Mouse (Mus musculus): ENCODE data around the gene Slc1a3. TPM values are rescaled to one million over a fixed set of nuclear protein-coding genes. Genes with fewer than 3 reads are reported as not detected.

Gene Slc1a3
- 0.18 and 0.47 TPM in 2 replicates for polyA plus RNA-seq (2015; fragmentation: Nextera tagmentation; extraction: Ambion mirVana)

DNA sequence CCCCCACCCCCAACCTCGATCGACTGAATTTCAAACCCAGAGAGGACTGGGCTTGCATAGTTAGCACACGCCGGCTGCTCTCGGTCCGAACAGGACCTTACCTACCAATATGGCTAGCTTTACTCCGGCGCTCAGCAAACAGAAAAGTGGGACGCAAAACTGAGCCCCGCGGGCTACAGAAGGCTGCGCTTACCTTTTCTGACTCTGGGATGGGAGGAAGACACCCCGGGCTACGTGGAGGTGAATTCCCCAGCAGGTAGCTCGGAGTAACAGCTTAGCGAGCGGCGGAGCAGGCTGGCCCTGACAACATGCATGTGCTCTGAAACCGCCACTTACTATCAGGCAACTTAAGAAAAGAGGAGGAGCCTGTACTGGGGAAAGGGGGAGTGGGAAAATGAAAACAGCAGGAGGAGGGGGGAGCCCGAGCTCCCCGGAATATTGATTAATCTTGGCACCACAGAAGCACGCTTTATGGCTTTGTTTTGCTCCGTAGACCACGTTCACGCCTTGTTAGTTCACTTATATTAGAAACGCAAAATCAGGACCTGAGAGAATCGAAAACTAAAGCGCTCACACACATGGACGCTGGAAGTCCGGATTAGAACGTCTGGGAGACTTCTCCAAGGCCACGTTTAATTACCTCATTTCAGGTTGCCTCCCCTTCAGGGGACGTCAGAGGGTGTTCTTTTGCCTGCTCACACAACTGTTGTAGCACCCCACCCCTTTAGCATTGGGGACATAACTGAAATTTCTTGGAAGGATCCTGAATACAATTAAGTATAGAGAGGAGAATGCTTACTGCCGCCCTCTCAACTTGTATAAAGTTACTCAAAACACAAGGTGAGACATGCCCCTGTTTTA is at the start of gene Slc1a3:
Gene Slc1a3, minus strand, starts transcription at position 619 of the 861 bp plus-strand sequence.
- Histone ChIP-seq H3K9me3 (replicated peaks; ENCODE audit: control insufficient read depth, low read length) (no peaks in the 10 kb centered on the region), H3K27ac (ENCODE audit: low read length) (no peak within 1 kb of the TSS), H3K4me2 (ENCODE audit: low read depth, low read length) (peak within 1 kb of the TSS; percentile 85), H3K27me3 (ENCODE audit: control insufficient read depth, insufficient read depth, low read depth, low read length) (peaks cover 11% of the 10 kb centered on the region), H3K36me3 (ENCODE audit: control insufficient read depth, insufficient read depth) (no peaks in the 10 kb centered on the region), H3K4me3 (ENCODE audit: low read depth, low read length) (peak within 1 kb of the TSS; percentile 65), H3K9ac (ENCODE audit: low read depth, low read length) (peak within 1 kb of the TSS; percentile 28), H3K4me1 (ENCODE audit: control insufficient read depth, low read depth, low read length) (peaks cover 3% of the 10 kb centered on the region)
- 1% methylated on average over 34 of the region's 34 CpGs for WGBS (ENCODE audit: insufficient replicate concordance)
- ATAC-seq (ENCODE audit: low read depth): 0 out of 2 replicates have a peak, but pooled peaks have one; percentile 48

DNA sequence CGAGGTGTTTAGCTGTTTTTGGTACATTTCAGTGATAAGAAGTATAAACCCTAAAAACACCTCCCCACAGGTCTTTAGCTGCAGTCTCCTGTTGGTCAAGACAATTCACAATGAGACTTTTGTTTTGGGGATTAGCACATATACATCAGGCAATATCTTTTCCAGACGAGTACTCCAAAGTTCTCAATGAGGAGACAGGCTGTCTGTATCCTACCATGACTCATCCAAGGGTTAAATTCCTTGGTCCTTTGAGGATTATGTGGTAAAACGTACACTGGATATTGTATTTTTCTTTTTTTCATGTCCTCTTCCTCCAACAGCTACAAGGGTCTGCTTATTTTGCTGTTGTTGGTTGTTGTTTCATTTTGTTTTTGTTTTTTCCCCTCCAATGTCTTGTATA is 48.5 kb upstream of the Slc1a3 start:
- 64% methylated on average over 3 of the region's 3 CpGs for WGBS (ENCODE audit: insufficient replicate concordance)
- peaks cover 22% of the 10 kb centered on the region for H3K4me1 ChIP-seq (ENCODE audit: control insufficient read depth, low read depth, low read length)
- H3K27me3 ChIP-seq (ENCODE audit: control insufficient read depth, insufficient read depth, low read depth, low read length): no peaks in the 10 kb centered on the region

GRCm38 (mm10) chr15:8756441-8756840 is 45.9 kb upstream of the Slc1a3 start:
- Histone ChIP-seq H3K36me3 (ENCODE audit: control insufficient read depth, insufficient read depth) (no peaks in the 10 kb centered on the region), H3K4me2 (ENCODE audit: low read depth, low read length) (no peak overlapping the region), H3K9ac (ENCODE audit: low read depth, low read length) (no peak overlapping the region), H3K4me3 (ENCODE audit: low read depth, low read length) (no peak overlapping the region), H3K27ac (ENCODE audit: low read length) (no peak overlapping the region), H3K27me3 (ENCODE audit: control insufficient read depth, insufficient read depth, low read depth, low read length) (no peaks in the 10 kb centered on the region), H3K4me1 (ENCODE audit: control insufficient read depth, low read depth, low read length) (peaks cover 6% of the 10 kb centered on the region), H3K9me3 (replicated peaks; ENCODE audit: control insufficient read depth, low read length) (no peaks in the 10 kb centered on the region)
- no peak for ATAC-seq (ENCODE audit: low read depth)
- WGBS (ENCODE audit: insufficient replicate concordance): 75% methylated on average over 6 of the region's 6 CpGs

More for the DNA sequence above, 48.5 kb upstream of the Slc1a3 start:
- no peak overlapping the region for H3K27ac ChIP-seq (ENCODE audit: low read length)
- H3K9me3 ChIP-seq (replicated peaks; ENCODE audit: control insufficient read depth, low read length): no peaks in the 10 kb centered on the region
- no peaks in the 10 kb centered on the region for H3K36me3 ChIP-seq (ENCODE audit: control insufficient read depth, insufficient read depth)
- no peak overlapping the region for H3K9ac ChIP-seq (ENCODE audit: low read depth, low read length)
- no peak overlapping the region for H3K4me2 ChIP-seq (ENCODE audit: low read depth, low read length)
- ATAC-seq (ENCODE audit: low read depth): no peak
- no peak overlapping the region for H3K4me3 ChIP-seq (ENCODE audit: low read depth, low read length)

- WGBS (ENCODE audit: insufficient replicate concordance): 61% methylated on average over 4 of the region's 4 CpGs
- Histone ChIP-seq H3K27ac (ENCODE audit: low read length) (no peak overlapping the region), H3K9me3 (replicated peaks; ENCODE audit: control insufficient read depth, low read length) (no peaks in the 10 kb centered on the region), H3K4me3 (ENCODE audit: low read depth, low read length) (no peak overlapping the region), H3K4me2 (ENCODE audit: low read depth, low read length) (no peak overlapping the region), H3K27me3 (ENCODE audit: control insufficient read depth, insufficient read depth, low read depth, low read length) (no peaks in the 10 kb centered on the region), H3K9ac (ENCODE audit: low read depth, low read length) (no peak overlapping the region), H3K4me1 (ENCODE audit: control insufficient read depth, low read depth, low read length) (no peaks in the 10 kb centered on the region), H3K36me3 (ENCODE audit: control insufficient read depth, insufficient read depth) (no peaks in the 10 kb centered on the region)
- ATAC-seq (ENCODE audit: low read depth): 0 out of 2 replicates have a peak, but pooled peaks have one; percentile 43
These were observed 39.2 kb upstream of the Slc1a3 start for GRCm38 (mm10) chr15:8749762-8750161.

DNA sequence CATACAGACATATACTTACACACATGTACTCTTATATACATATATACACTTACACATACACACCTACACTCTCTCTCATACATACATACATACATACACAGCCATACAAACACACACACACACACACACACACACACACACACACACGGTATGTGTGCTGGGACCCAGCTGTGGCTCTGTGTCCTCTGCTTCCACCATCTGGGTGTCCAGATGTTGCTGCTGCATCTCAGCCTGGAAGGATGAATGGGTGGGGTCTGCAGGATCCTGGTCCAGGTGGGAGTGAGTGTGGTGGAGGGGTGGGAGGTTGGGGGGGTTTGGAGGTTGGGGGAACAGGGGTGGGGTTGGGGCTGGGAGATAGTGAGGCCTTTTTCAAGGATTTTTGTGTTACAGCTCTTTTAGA is 38.2 kb upstream of the Slc1a3 start:
- H3K9ac ChIP-seq (ENCODE audit: low read depth, low read length): no peak overlapping the region
- H3K27me3 ChIP-seq (ENCODE audit: control insufficient read depth, insufficient read depth, low read depth, low read length): no peaks in the 10 kb centered on the region
- no peaks in the 10 kb centered on the region for H3K9me3 ChIP-seq (replicated peaks; ENCODE audit: control insufficient read depth, low read length)
- H3K4me2 ChIP-seq (ENCODE audit: low read depth, low read length): no peak overlapping the region
- H3K27ac ChIP-seq (ENCODE audit: low read length): no peak overlapping the region
- no peaks in the 10 kb centered on the region for H3K36me3 ChIP-seq (ENCODE audit: control insufficient read depth, insufficient read depth)
- 71% methylated on average over 1 of the region's 1 CpGs for WGBS (ENCODE audit: insufficient replicate concordance)
- no peaks in the 10 kb centered on the region for H3K4me1 ChIP-seq (ENCODE audit: control insufficient read depth, low read depth, low read length)
- no peak for ATAC-seq (ENCODE audit: low read depth)
- H3K4me3 ChIP-seq (ENCODE audit: low read depth, low read length): no peak overlapping the region

DNA sequence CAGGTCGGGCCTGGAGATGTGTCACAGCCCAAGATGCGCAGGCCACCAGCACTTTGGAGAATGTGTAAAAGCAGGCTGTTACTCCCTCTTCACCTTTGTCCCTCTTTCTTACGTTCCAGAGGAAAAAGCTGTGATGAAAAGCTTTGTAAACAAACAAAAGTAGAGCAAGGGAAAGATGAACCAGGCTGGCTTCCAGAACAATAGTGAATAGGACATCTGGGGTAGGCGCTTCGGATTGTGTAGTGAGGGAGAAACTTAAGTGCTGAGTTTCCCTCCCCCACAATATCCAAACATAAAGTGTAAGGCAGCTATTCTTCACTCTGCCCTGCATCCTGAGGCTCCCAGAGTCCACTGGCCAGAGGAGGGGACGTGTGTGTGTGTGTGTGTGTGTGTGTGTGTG is 31.0 kb upstream of the Slc1a3 start:
- Histone ChIP-seq H3K4me3 (ENCODE audit: low read depth, low read length) (no peak overlapping the region), H3K9me3 (replicated peaks; ENCODE audit: control insufficient read depth, low read length) (no peaks in the 10 kb centered on the region), H3K4me2 (ENCODE audit: low read depth, low read length) (no peak overlapping the region), H3K9ac (ENCODE audit: low read depth, low read length) (no peak overlapping the region), H3K27ac (ENCODE audit: low read length) (no peak overlapping the region), H3K4me1 (ENCODE audit: control insufficient read depth, low read depth, low read length) (no peaks in the 10 kb centered on the region), H3K27me3 (ENCODE audit: control insufficient read depth, insufficient read depth, low read depth, low read length) (no peaks in the 10 kb centered on the region), H3K36me3 (ENCODE audit: control insufficient read depth, insufficient read depth) (no peaks in the 10 kb centered on the region)
- 60% methylated on average over 6 of the region's 6 CpGs for WGBS (ENCODE audit: insufficient replicate concordance)
- ATAC-seq (ENCODE audit: low read depth): no peak

DNA sequence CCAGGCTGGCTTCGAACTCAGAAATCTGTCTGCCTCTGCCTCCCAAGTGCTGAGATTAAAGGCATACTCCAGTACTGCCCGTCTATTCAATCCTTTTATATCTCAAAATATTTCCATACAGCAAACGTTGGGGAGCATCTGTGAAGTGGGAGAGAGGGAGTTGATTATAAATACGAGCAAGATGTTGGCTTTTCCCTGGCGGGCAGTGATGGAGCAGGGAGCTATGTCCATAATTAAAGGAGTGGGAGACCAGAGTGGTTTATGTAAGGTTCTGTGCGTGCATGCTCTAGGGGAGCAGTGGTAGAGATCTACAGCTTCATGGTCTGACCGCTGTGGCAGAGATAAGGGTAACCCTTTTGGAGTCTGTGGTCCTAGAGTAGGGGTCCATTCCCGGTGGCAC is 30.2 kb upstream of the Slc1a3 start:
- H3K4me3 ChIP-seq (ENCODE audit: low read depth, low read length): no peak overlapping the region
- H3K27me3 ChIP-seq (ENCODE audit: control insufficient read depth, insufficient read depth, low read depth, low read length): no peaks in the 10 kb centered on the region
- H3K36me3 ChIP-seq (ENCODE audit: control insufficient read depth, insufficient read depth): no peaks in the 10 kb centered on the region
- no peak overlapping the region for H3K9ac ChIP-seq (ENCODE audit: low read depth, low read length)
- ATAC-seq (ENCODE audit: low read depth): no peak
- no peak overlapping the region for H3K27ac ChIP-seq (ENCODE audit: low read length)
- no peaks in the 10 kb centered on the region for H3K9me3 ChIP-seq (replicated peaks; ENCODE audit: control insufficient read depth, low read length)
- 73% methylated on average over 8 of the region's 8 CpGs for WGBS (ENCODE audit: insufficient replicate concordance)
- no peak overlapping the region for H3K4me2 ChIP-seq (ENCODE audit: low read depth, low read length)
- no peaks in the 10 kb centered on the region for H3K4me1 ChIP-seq (ENCODE audit: control insufficient read depth, low read depth, low read length)

DNA sequence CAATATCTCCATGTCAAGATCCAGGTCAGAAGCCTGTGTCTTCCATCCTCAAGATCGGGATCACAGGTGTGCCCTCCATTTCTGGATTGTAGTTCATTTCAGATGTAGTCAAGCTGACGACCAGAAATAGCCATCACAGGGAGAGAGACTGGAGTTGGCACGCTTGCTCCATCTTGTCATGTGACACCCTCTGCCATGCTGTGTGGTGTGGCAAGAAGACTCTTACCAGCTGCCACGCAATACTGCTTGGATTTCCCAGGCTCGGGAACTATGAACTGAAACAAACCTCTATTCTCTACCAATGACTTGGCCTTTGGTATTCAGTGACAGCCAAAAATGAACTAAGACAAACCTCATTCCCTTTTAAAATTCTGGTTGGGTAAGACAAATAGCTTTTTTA is 27.6 kb upstream of the Slc1a3 start:
- H3K27me3 ChIP-seq (ENCODE audit: control insufficient read depth, insufficient read depth, low read depth, low read length): no peaks in the 10 kb centered on the region
- H3K36me3 ChIP-seq (ENCODE audit: control insufficient read depth, insufficient read depth): no peaks in the 10 kb centered on the region
- no peaks in the 10 kb centered on the region for H3K9me3 ChIP-seq (replicated peaks; ENCODE audit: control insufficient read depth, low read length)
- H3K27ac ChIP-seq (ENCODE audit: low read length): no peak overlapping the region
- WGBS (ENCODE audit: insufficient replicate concordance): 66% methylated on average over 5 of the region's 5 CpGs
- no peak overlapping the region for H3K9ac ChIP-seq (ENCODE audit: low read depth, low read length)
- no peak overlapping the region for H3K4me3 ChIP-seq (ENCODE audit: low read depth, low read length)
- no peak for ATAC-seq (ENCODE audit: low read depth)
- H3K4me2 ChIP-seq (ENCODE audit: low read depth, low read length): no peak overlapping the region
- H3K4me1 ChIP-seq (ENCODE audit: control insufficient read depth, low read depth, low read length): no peaks in the 10 kb centered on the region

- Histone ChIP-seq H3K9me3 (replicated peaks; ENCODE audit: control insufficient read depth, low read length) (no peaks in the 10 kb centered on the region), H3K4me2 (ENCODE audit: low read depth, low read length) (no peak overlapping the region), H3K27me3 (ENCODE audit: control insufficient read depth, insufficient read depth, low read depth, low read length) (no peaks in the 10 kb centered on the region), H3K36me3 (ENCODE audit: control insufficient read depth, insufficient read depth) (no peaks in the 10 kb centered on the region), H3K4me1 (ENCODE audit: control insufficient read depth, low read depth, low read length) (no peaks in the 10 kb centered on the region), H3K4me3 (ENCODE audit: low read depth, low read length) (no peak overlapping the region), H3K27ac (ENCODE audit: low read length) (no peak overlapping the region), H3K9ac (ENCODE audit: low read depth, low read length) (no peak overlapping the region)
- WGBS (ENCODE audit: insufficient replicate concordance): 60% methylated on average over 6 of the region's 6 CpGs
- no peak for ATAC-seq (ENCODE audit: low read depth)
These were observed 23.8 kb upstream of the Slc1a3 start for GRCm38 (mm10) chr15:8734363-8734739.
